Mouse (Mus musculus) MEL (cell line): Measurements from ENCODE around the gene Gprin3.

Experiments used
- CTCF ChIP-seq, 3 experiments: IDR thresholded peaks in 2 of 3; conservative IDR thresholded peaks in 1 of 3; 2 replicates each; pipeline ENCODE4 v1.5.1; 2011 to 2012; ENCODE audit warnings: low read length in 3 of 3, low read depth in 2 of 3, mild to moderate bottlenecking in 2 of 3, improper control_type of control experiment in 1 of 3, inconsistent platforms in 1 of 3, mixed read lengths in 1 of 3, moderate library complexity in 1 of 3; ENCODE audit not compliant: control insufficient read depth in 1 of 3, insufficient read depth in 1 of 3, poor library complexity in 1 of 3, severe bottlenecking in 1 of 3
- HCFC1 ChIP-seq: IDR thresholded peaks from 2 replicates; pipeline ENCODE4 v1.6.1; 2012; ENCODE audit warnings: low read depth, mild to moderate bottlenecking, inconsistent platforms, low read length, improper control_type of control experiment, moderate library complexity
- POLR2A ChIP-seq, 2 experiments: IDR thresholded peaks; 2 replicates each; pipeline ENCODE4 v1.6.1; 2011 to 2012; ENCODE audit warnings: low read length in 2 of 2, mild to moderate bottlenecking in 2 of 2, control low read depth in 1 of 2, improper control_type of control experiment in 1 of 2, low read depth in 1 of 2, moderate library complexity in 1 of 2; ENCODE audit not compliant: control insufficient read depth in 1 of 2, insufficient read depth in 1 of 2, poor library complexity in 1 of 2
- ZMIZ1 ChIP-seq: IDR thresholded peaks from 2 replicates; pipeline ENCODE4 v1.6.1; 2012; ENCODE audit warnings: low read depth, mild to moderate bottlenecking, inconsistent platforms, low read length, improper control_type of control experiment, moderate library complexity

DNA sequence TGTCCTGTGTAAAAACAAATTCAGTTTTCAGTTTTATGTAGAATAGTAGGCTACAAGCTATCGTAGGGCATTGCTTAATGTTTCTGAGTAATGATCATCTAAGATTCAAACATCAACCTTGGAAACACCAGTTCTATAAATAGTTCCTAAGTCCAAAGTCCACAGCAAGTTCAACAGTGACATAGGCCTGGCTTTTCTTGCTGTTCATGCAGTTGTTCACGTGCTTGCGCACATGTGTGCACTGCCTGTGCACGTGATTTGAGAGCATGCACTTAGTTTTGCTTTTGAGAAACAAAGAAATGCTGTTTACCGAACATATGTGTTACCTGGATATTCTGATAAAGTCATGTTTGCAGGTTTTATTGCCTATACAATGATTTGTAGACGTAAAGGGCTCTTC lies 11.3 kb downstream of the Gprin3 start:
- no peak for TF ChIP-seq POLR2A (IDR thresholded peaks at IDR 0.05; ENCODE audit: control insufficient read depth in 1 of 2, insufficient read depth in 1 of 2, low read depth in 1 of 2, low read length in 2 of 2, poor library complexity in 1 of 2)
- no peak for TF ChIP-seq CTCF (IDR thresholded peaks at IDR 0.05 in 2 of 3, conservative IDR thresholded peaks at IDR 0.05 in 1 of 3; ENCODE audit: control insufficient read depth in 1 of 3, insufficient read depth in 1 of 3, low read depth in 2 of 3, low read length in 3 of 3, poor library complexity in 1 of 3, severe bottlenecking in 1 of 3)
- TF ChIP-seq HCFC1: no peak
- TF ChIP-seq ZMIZ1: no peak
